Mouse (Mus musculus): Measurements from ENCODE around the gene Paxx. TPM values are rescaled to one million over a fixed set of nuclear protein-coding genes. Genes with fewer than 3 reads are reported as not detected.

Gene Paxx
- total and polyA plus RNA-seq, 3 experiments: 17.7 to 36.8 (median 20.6) TPM

GRCm38 (mm10) chr2:25477541-25477940, 16.6 kb upstream of the Paxx start:
- 84% methylated on average over 8 of the region's 8 CpGs for WGBS
- H3K9ac ChIP-seq (ENCODE audit: low read depth, low read length): no peak overlapping the region
- no peak overlapping the region for H3K4me3 ChIP-seq
- DNase-seq: no peak
- peaks cover 5% of the 10 kb centered on the region; the same call in 1 of the 2 replicates for H3K4me1 ChIP-seq (ENCODE audit: control insufficient read depth, insufficient read depth, low read length)
- no peaks in the 10 kb centered on the region for H3K79me2 ChIP-seq (replicated peaks; ENCODE audit: control insufficient read depth, insufficient read depth, low read length)
- H3K36me3 ChIP-seq (ENCODE audit: control insufficient read depth, insufficient read depth, low read length): no peaks in the 10 kb centered on the region
- intact Hi-C loops (cut with DNase I): no loop called here
- no peak overlapping the region for H3K27ac ChIP-seq
- TF ChIP-seq POLR2A (IDR thresholded peaks at IDR 0.05; ENCODE audit: insufficient read depth, low read depth, low read length): no peak
- no peak for TF ChIP-seq EP300 (IDR thresholded peaks at IDR 0.05; ENCODE audit: insufficient read depth, low read depth, low read length)
- no peak for TF ChIP-seq CTCF (IDR thresholded peaks at IDR 0.05)
- H3K27me3 ChIP-seq (ENCODE audit: control insufficient read depth, insufficient read depth, low read length): no peaks in the 10 kb centered on the region

- no peak overlapping the region for H3K4me3 ChIP-seq
- WGBS: 73% methylated on average over 2 of the region's 2 CpGs
- no peak overlapping the region for H3K9ac ChIP-seq (ENCODE audit: low read depth, low read length)
- no peak for TF ChIP-seq CTCF (IDR thresholded peaks at IDR 0.05)
- no peak for TF ChIP-seq EP300 (IDR thresholded peaks at IDR 0.05; ENCODE audit: insufficient read depth, low read depth, low read length)
- TF ChIP-seq POLR2A (IDR thresholded peaks at IDR 0.05; ENCODE audit: insufficient read depth, low read depth, low read length): no peak
- no peak for DNase-seq
- no peaks in the 10 kb centered on the region for H3K36me3 ChIP-seq (ENCODE audit: control insufficient read depth, insufficient read depth, low read length)
- no peaks in the 10 kb centered on the region for H3K79me2 ChIP-seq (replicated peaks; ENCODE audit: control insufficient read depth, insufficient read depth, low read length)
- H3K27ac ChIP-seq: no peak overlapping the region
- H3K27me3 ChIP-seq (ENCODE audit: control insufficient read depth, insufficient read depth, low read length): no peaks in the 10 kb centered on the region
- H3K4me1 ChIP-seq (ENCODE audit: control insufficient read depth, insufficient read depth, low read length): no peaks in the 10 kb centered on the region; the same call in 1 of the 2 replicates
- intact Hi-C loops (cut with DNase I): no loop called here
Observed at GRCm38 (mm10) chr2:25472550-25472949, 11.7 kb upstream of the Paxx start.

GRCm38 (mm10) chr2:25469969-25470368, 9.1 kb upstream of the Paxx start, which contains the start of gene Ptgds:
Gene Ptgds, minus strand, starts transcription at chr2:25470046.
- Histone ChIP-seq H3K27ac (peak within 1 kb of the TSS; percentile 64), H3K9ac (ENCODE audit: low read depth, low read length) (peak within 1 kb of the TSS; percentile 27; the same call in 1 of the 2 replicates), H3K27me3 (ENCODE audit: control insufficient read depth, insufficient read depth, low read length) (no peaks in the 10 kb centered on the region), H3K79me2 (replicated peaks; ENCODE audit: control insufficient read depth, insufficient read depth, low read length) (no peaks in the 10 kb centered on the region), H3K4me3 (no peak within 1 kb of the TSS; the same call in 1 of the 2 replicates), H3K36me3 (ENCODE audit: control insufficient read depth, insufficient read depth, low read length) (no peaks in the 10 kb centered on the region), H3K4me1 (ENCODE audit: control insufficient read depth, insufficient read depth, low read length) (no peaks in the 10 kb centered on the region; the same call in 1 of the 2 replicates)
- TF ChIP-seq EP300 (IDR thresholded peaks at IDR 0.05; ENCODE audit: insufficient read depth, low read depth, low read length): peak; percentile 90
- TF ChIP-seq CTCF (IDR thresholded peaks at IDR 0.05): no peak
- 37% methylated on average over 6 of the region's 6 CpGs for whole genome bisulfite sequencing
- intact Hi-C loops (cut with DNase I): no loop called here
- no peak for DNase-seq

GRCm38 (mm10) chr2:25468962-25469915, 8.3 kb upstream of the Paxx start:
- Histone ChIP-seq H3K79me2 (replicated peaks; ENCODE audit: control insufficient read depth, insufficient read depth, low read length) (no peaks in the 10 kb centered on the region), H3K27me3 (ENCODE audit: control insufficient read depth, insufficient read depth, low read length) (no peaks in the 10 kb centered on the region), H3K4me3 (no peak overlapping the region; the same call in 1 of the 2 replicates), H3K9ac (ENCODE audit: low read depth, low read length) (peak overlapping the region; percentile 27; the same call in 1 of the 2 replicates), H3K4me1 (ENCODE audit: control insufficient read depth, insufficient read depth, low read length) (no peaks in the 10 kb centered on the region; the same call in 1 of the 2 replicates), H3K36me3 (ENCODE audit: control insufficient read depth, insufficient read depth, low read length) (no peaks in the 10 kb centered on the region), H3K27ac (peak overlapping the region; percentile 64)
- intact Hi-C loops (cut with DNase I): no loop called here
- DNase-seq: peak; percentile 53 to 68
- TF ChIP-seq POLR2A (IDR thresholded peaks at IDR 0.05; ENCODE audit: insufficient read depth, low read depth, low read length) (0 out of 2 replicates have a peak, but pooled peaks have one; percentile 25), CTCF (IDR thresholded peaks at IDR 0.05) (no peak), EP300 (IDR thresholded peaks at IDR 0.05; ENCODE audit: insufficient read depth, low read depth, low read length) (peak; percentile 69)
- 69% methylated on average over 10 of the region's 10 CpGs for WGBS

GRCm38 (mm10) chr2:25467606-25468303, 6.9 kb upstream of the Paxx start:
- Histone ChIP-seq H3K4me1 (ENCODE audit: control insufficient read depth, insufficient read depth, low read length) (no peaks in the 10 kb centered on the region; the same call in 1 of the 2 replicates), H3K27ac (peak overlapping the region; percentile 20; the same call in 1 of the 2 replicates), H3K4me3 (no peak overlapping the region), H3K36me3 (ENCODE audit: control insufficient read depth, insufficient read depth, low read length) (no peaks in the 10 kb centered on the region), H3K79me2 (replicated peaks; ENCODE audit: control insufficient read depth, insufficient read depth, low read length) (no peaks in the 10 kb centered on the region), H3K27me3 (ENCODE audit: control insufficient read depth, insufficient read depth, low read length) (no peaks in the 10 kb centered on the region), H3K9ac (ENCODE audit: low read depth, low read length) (no peak overlapping the region)
- intact Hi-C loops (cut with DNase I): no loop called here
- 53% methylated on average over 14 of the region's 14 CpGs for WGBS
- no peak for DNase-seq
- TF ChIP-seq POLR2A (IDR thresholded peaks at IDR 0.05; ENCODE audit: insufficient read depth, low read depth, low read length): no peak
- no peak for TF ChIP-seq CTCF (IDR thresholded peaks at IDR 0.05)
- TF ChIP-seq EP300 (IDR thresholded peaks at IDR 0.05; ENCODE audit: insufficient read depth, low read depth, low read length): no peak

All from heart, adult 2 months (tissue).